Mouse (Mus musculus): ENCODE data around the gene Lama2. TPM values are rescaled to one million over a fixed set of nuclear protein-coding genes. Genes with fewer than 3 reads are reported as not detected.

Lama2 gene
- polyA plus RNA-seq, 1 experiment from 2014 or later: 3.5 TPM

- Histone ChIP-seq H3K9me3 (ENCODE audit: control insufficient read depth, low read length) (no peaks in the 10 kb centered on the region), H3K4me1 (replicated peaks; ENCODE audit: control insufficient read depth, insufficient read depth, low read length) (peaks cover 10% of the 10 kb centered on the region), H3K4me2 (ENCODE audit: low read length) (peak overlapping the region; percentile 50), H3K27me3 (replicated peaks; ENCODE audit: control insufficient read depth, insufficient read depth, low read length) (no peaks in the 10 kb centered on the region), H3K4me3 (replicated peaks; ENCODE audit: low read length) (peak overlapping the region; percentile 34), H3K27ac (ENCODE audit: low read length) (no peak overlapping the region), H3K9ac (replicated peaks; ENCODE audit: low read depth, low read length) (peak overlapping the region; percentile 44), H3K36me3 (ENCODE audit: control insufficient read depth, insufficient read depth) (no peaks in the 10 kb centered on the region)
- 16% methylated on average over 17 of the region's 18 CpGs for WGBS
- peak; percentile 43 for ATAC-seq
Observed at GRCm38 (mm10) chr10:27616641-27617415, 2.7 kb downstream of the Lama2 start.

DNA sequence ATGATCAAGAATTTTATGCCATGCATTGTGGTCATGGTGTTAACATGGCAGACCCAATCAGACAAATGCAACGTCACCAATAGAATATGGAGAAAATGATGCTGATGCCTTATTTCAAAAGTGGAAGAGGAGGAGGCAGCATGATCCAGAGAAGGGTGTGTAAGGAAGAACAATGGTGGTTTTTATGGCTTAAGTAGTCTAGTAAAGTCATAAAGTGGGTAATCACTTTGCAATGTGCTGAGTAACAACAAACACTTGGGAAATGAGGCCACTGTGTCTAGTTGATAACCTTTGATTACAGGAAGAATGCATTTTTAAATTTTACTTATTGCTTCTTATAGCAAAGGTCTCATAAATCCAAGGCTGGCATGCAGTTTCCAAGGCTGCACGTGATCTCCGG, 23.9 kb downstream of the Lama2 start:
- 93% methylated on average over 3 of the region's 3 CpGs for WGBS
- Histone ChIP-seq H3K9ac (replicated peaks; ENCODE audit: low read depth, low read length) (no peak overlapping the region), H3K27me3 (replicated peaks; ENCODE audit: control insufficient read depth, insufficient read depth, low read length) (no peaks in the 10 kb centered on the region), H3K36me3 (ENCODE audit: control insufficient read depth, insufficient read depth) (no peaks in the 10 kb centered on the region), H3K4me2 (ENCODE audit: low read length) (no peak overlapping the region), H3K4me3 (replicated peaks; ENCODE audit: low read length) (no peak overlapping the region), H3K4me1 (replicated peaks; ENCODE audit: control insufficient read depth, insufficient read depth, low read length) (no peaks in the 10 kb centered on the region), H3K9me3 (ENCODE audit: control insufficient read depth, low read length) (no peaks in the 10 kb centered on the region), H3K27ac (ENCODE audit: low read length) (no peak overlapping the region)
- no peak for ATAC-seq

DNA sequence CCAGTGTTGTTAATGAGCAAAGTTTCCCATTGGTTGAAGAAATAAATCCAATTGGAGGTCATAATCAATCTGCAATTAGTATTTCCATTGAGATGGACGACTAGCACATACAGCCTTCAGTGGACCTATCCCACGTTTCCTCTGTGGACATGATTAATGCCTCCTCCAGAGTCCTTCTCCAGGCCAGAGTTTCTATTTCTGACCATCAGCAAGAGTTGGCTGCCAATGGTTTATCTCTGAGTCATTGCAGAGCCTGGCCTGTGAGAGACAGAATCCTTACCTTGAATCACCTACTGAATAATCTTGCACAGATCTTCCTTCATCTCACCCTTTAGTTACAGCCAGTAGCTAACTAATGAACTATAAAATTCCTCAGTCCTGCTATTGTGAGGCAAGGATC, 86.3 kb downstream of the Lama2 start:
- no peaks in the 10 kb centered on the region for H3K27me3 ChIP-seq (replicated peaks; ENCODE audit: control insufficient read depth, insufficient read depth, low read length)
- H3K9me3 ChIP-seq (ENCODE audit: control insufficient read depth, low read length): no peaks in the 10 kb centered on the region
- 83% methylated on average over 2 of the region's 2 CpGs for WGBS
- H3K4me1 ChIP-seq (replicated peaks; ENCODE audit: control insufficient read depth, insufficient read depth, low read length): no peaks in the 10 kb centered on the region
- H3K9ac ChIP-seq (replicated peaks; ENCODE audit: low read depth, low read length): no peak overlapping the region
- H3K4me3 ChIP-seq (replicated peaks; ENCODE audit: low read length): no peak overlapping the region
- no peak overlapping the region for H3K4me2 ChIP-seq (ENCODE audit: low read length)
- no peaks in the 10 kb centered on the region for H3K36me3 ChIP-seq (ENCODE audit: control insufficient read depth, insufficient read depth)
- H3K27ac ChIP-seq (ENCODE audit: low read length): no peak overlapping the region
- no peak for ATAC-seq

GRCm38 (mm10) chr10:27508847-27509459, 110.6 kb downstream of the Lama2 start:
- H3K4me3 ChIP-seq (replicated peaks; ENCODE audit: low read length): no peak overlapping the region
- H3K27me3 ChIP-seq (replicated peaks; ENCODE audit: control insufficient read depth, insufficient read depth, low read length): no peaks in the 10 kb centered on the region
- no peak overlapping the region for H3K27ac ChIP-seq (ENCODE audit: low read length)
- H3K9ac ChIP-seq (replicated peaks; ENCODE audit: low read depth, low read length): no peak overlapping the region
- H3K4me2 ChIP-seq (ENCODE audit: low read length): no peak overlapping the region
- ATAC-seq: peak; percentile 88
- H3K9me3 ChIP-seq (ENCODE audit: control insufficient read depth, low read length): no peaks in the 10 kb centered on the region
- no peaks in the 10 kb centered on the region for H3K36me3 ChIP-seq (ENCODE audit: control insufficient read depth, insufficient read depth)
- WGBS: 52% methylated on average over 3 of the region's 3 CpGs
- no peaks in the 10 kb centered on the region for H3K4me1 ChIP-seq (replicated peaks; ENCODE audit: control insufficient read depth, insufficient read depth, low read length)

DNA sequence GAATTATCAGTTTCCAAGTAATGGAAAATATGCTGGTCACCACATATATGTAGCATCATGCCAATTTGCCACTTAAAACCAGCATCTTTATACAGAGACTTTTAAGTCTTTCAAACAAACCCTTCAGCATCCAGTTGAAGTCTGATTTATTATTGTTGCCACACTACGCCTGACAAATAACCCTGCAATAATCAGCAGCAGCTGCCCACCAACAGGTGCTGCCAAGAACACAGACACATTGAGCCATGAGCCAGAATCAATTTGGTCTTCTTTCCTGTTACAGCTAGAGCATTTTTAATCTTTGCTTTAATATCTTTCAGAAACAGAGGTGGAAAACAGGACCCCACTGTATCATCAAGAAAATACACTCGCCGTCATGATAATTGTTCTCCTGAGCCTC, 118.7 kb downstream of the Lama2 start:
- no peak overlapping the region for H3K9ac ChIP-seq (replicated peaks; ENCODE audit: low read depth, low read length)
- no peak overlapping the region for H3K4me3 ChIP-seq (replicated peaks; ENCODE audit: low read length)
- no peaks in the 10 kb centered on the region for H3K4me1 ChIP-seq (replicated peaks; ENCODE audit: control insufficient read depth, insufficient read depth, low read length)
- H3K27me3 ChIP-seq (replicated peaks; ENCODE audit: control insufficient read depth, insufficient read depth, low read length): no peaks in the 10 kb centered on the region
- H3K36me3 ChIP-seq (ENCODE audit: control insufficient read depth, insufficient read depth): no peaks in the 10 kb centered on the region
- ATAC-seq: no peak
- H3K4me2 ChIP-seq (ENCODE audit: low read length): no peak overlapping the region
- no peak overlapping the region for H3K27ac ChIP-seq (ENCODE audit: low read length)
- 74% methylated on average over 3 of the region's 3 CpGs for WGBS
- no peaks in the 10 kb centered on the region for H3K9me3 ChIP-seq (ENCODE audit: control insufficient read depth, low read length)

DNA sequence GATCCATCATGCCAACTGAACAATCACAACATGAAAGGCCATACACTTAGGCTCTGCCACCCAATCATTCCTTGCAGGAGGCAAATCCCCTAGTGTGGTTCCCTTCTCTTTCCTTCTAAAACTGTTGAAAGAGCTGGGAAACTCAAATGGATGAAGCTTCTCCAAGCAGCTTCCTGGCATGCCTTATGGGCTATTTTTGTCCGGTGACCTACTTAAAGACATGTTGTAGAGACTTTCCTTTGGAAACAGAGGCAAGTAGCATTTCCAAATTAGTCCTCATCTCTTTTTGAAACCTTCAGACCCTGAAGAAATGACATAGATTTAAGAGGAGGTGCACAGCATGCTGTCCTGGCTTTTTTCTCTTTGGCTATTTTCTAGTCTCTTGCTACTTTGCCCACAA, 131.1 kb downstream of the Lama2 start:
- 93% methylated on average over 1 of the region's 1 CpGs for WGBS
- no peak overlapping the region for H3K27ac ChIP-seq (ENCODE audit: low read length)
- no peak overlapping the region for H3K4me3 ChIP-seq (replicated peaks; ENCODE audit: low read length)
- H3K9me3 ChIP-seq (ENCODE audit: control insufficient read depth, low read length): no peaks in the 10 kb centered on the region
- H3K9ac ChIP-seq (replicated peaks; ENCODE audit: low read depth, low read length): no peak overlapping the region
- ATAC-seq: no peak
- no peaks in the 10 kb centered on the region for H3K36me3 ChIP-seq (ENCODE audit: control insufficient read depth, insufficient read depth)
- no peak overlapping the region for H3K4me2 ChIP-seq (ENCODE audit: low read length)
- no peaks in the 10 kb centered on the region for H3K27me3 ChIP-seq (replicated peaks; ENCODE audit: control insufficient read depth, insufficient read depth, low read length)
- H3K4me1 ChIP-seq (replicated peaks; ENCODE audit: control insufficient read depth, insufficient read depth, low read length): no peaks in the 10 kb centered on the region

DNA sequence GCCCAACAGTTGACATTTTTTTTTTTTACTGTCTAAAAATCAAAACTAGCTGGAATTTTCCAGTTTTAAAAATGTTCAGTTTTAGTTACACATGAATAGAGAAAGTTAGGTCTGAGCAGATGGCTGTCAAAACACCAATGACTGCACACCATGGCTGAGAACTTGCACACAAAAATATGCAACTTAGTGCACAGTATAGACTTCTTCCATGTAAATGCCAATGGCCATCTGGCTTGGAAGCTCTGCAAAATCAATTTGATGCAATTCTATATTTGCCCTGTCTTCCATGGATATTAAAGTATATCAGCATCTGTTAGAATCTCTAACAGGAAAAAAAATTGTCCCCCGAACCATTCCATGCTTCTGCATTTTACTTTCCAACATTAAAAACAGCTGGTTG, 135.5 kb downstream of the Lama2 start:
- ATAC-seq: peak; percentile 78
- H3K36me3 ChIP-seq (ENCODE audit: control insufficient read depth, insufficient read depth): no peaks in the 10 kb centered on the region
- H3K4me3 ChIP-seq (replicated peaks; ENCODE audit: low read length): no peak overlapping the region
- no peaks in the 10 kb centered on the region for H3K4me1 ChIP-seq (replicated peaks; ENCODE audit: control insufficient read depth, insufficient read depth, low read length)
- H3K27ac ChIP-seq (ENCODE audit: low read length): no peak overlapping the region
- H3K9ac ChIP-seq (replicated peaks; ENCODE audit: low read depth, low read length): no peak overlapping the region
- no peak overlapping the region for H3K4me2 ChIP-seq (ENCODE audit: low read length)
- no peaks in the 10 kb centered on the region for H3K9me3 ChIP-seq (ENCODE audit: control insufficient read depth, low read length)
- 67% methylated on average over 1 of the region's 1 CpGs for WGBS
- no peaks in the 10 kb centered on the region for H3K27me3 ChIP-seq (replicated peaks; ENCODE audit: control insufficient read depth, insufficient read depth, low read length)

DNA sequence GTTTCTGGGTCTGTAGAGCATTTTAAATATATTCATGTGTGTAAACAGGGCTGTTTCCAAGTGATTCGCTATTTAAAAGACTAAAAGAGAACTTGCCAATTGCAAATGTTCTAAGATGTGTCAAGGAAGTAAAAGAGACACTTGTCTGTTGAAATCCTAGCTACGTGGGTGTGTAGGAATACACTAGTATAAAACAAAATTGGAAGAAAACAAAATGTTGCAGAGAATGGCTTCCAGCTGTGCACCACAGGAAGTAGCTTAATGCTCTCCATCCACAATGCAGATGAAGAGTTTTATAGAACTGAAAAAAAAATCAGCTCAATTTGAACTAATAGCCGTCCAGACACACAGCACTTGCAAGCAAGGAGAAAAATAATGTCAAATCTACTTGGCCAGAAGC, 144.0 kb downstream of the Lama2 start:
- WGBS: 30% methylated on average over 3 of the region's 3 CpGs
- no peak overlapping the region for H3K9ac ChIP-seq (replicated peaks; ENCODE audit: low read depth, low read length)

DNA sequence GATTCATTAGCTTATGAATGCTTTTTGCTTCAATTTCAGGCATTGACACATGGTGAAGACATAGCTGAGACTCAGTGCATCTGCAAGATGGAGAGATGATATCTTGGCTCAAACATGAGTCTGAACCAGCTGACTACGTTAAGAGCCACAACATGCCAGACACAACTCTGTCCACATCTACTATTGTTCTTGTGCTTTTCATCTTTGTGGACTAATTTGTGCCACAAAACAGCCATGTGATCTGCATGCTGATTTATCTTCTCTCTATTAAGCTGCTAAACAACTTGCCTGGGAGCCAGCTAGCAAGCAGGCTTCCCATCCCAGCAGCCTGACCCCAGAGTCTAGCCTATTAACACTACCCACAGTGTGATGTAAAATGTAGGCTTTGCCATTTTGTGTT, 151.3 kb downstream of the Lama2 start:
- Histone ChIP-seq H3K4me3 (replicated peaks; ENCODE audit: low read length) (no peak overlapping the region), H3K27me3 (replicated peaks; ENCODE audit: control insufficient read depth, insufficient read depth, low read length) (no peaks in the 10 kb centered on the region), H3K9me3 (ENCODE audit: control insufficient read depth, low read length) (no peaks in the 10 kb centered on the region), H3K4me2 (ENCODE audit: low read length) (no peak overlapping the region), H3K4me1 (replicated peaks; ENCODE audit: control insufficient read depth, insufficient read depth, low read length) (peaks cover 3% of the 10 kb centered on the region; the same call in 1 of the 2 replicates), H3K36me3 (ENCODE audit: control insufficient read depth, insufficient read depth) (no peaks in the 10 kb centered on the region), H3K9ac (replicated peaks; ENCODE audit: low read depth, low read length) (no peak overlapping the region), H3K27ac (ENCODE audit: low read length) (no peak overlapping the region)
- WGBS: 18% methylated on average over 1 of the region's 1 CpGs
- peak; percentile 97 for ATAC-seq

More for the DNA sequence above, 144.0 kb downstream of the Lama2 start:
- Histone ChIP-seq H3K4me1 (replicated peaks; ENCODE audit: control insufficient read depth, insufficient read depth, low read length) (no peaks in the 10 kb centered on the region), H3K27me3 (replicated peaks; ENCODE audit: control insufficient read depth, insufficient read depth, low read length) (no peaks in the 10 kb centered on the region), H3K36me3 (ENCODE audit: control insufficient read depth, insufficient read depth) (no peaks in the 10 kb centered on the region), H3K27ac (ENCODE audit: low read length) (no peak overlapping the region), H3K4me2 (ENCODE audit: low read length) (no peak overlapping the region), H3K9me3 (ENCODE audit: control insufficient read depth, low read length) (no peaks in the 10 kb centered on the region), H3K4me3 (replicated peaks; ENCODE audit: low read length) (no peak overlapping the region)
- no peak for ATAC-seq
